Mouse (Mus musculus) gastrocnemius, adult 8-10 months (tissue): ENCODE results near the gene Sspn. TPM values are rescaled to one million over a fixed set of nuclear protein-coding genes. Genes with fewer than 3 reads are reported as not detected.

Experiments
- DNase-seq, 2 experiments: peaks; one replicate each; pipeline ENCODE4 v3.0.0; 2022; ENCODE audit warnings: low spot score in 2 of 2
- total RNA-seq, 4 experiments: library from RNA; stranded (reverse); gene quantifications; 2 replicates each; pipeline ENCODE4 v1.2.4; 2022

Sspn gene
- total RNA-seq, 4 experiments from 2014 or later, result 32.1 to 47.3 (median 40.7) TPM

- peak; percentile 45 to 46 for DNase-seq
These were observed 78.8 kb downstream of the Sspn start for GRCm38 (mm10) chr6:146010093-146010764.

DNA sequence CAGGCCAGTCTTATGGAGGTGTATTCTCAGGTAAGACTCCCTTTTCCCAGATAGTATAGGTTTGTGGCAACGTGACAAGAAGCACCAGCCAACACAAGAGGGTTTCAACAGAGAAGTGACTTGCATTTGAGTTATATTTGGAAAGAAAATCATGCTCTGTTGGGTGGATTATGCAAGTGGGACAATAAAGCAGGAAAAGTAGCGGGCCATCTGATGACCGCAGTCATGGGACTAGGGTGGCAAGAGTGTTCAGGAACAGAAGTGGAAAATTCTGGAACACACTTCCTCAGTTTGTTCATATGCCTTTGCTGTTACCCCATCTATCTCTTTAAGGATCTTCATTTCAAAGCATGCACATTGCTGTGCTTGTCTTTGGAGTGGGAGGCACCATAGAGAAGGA, 82.9 kb downstream of the Sspn start:
- peak in 1 of 2 experiments; percentile 0 for DNase-seq

Other genes with a start within 250 kb of the Sspn start
- gene Rassf8, start 184.9 kb upstream of the Sspn start, total RNA-seq, result 10 to 100 TPM; 24.1 to 34.3 (median 26.5) TPM
- 10 to 100 TPM; 42.8 to 74.8 (median 45.1) TPM for gene Bhlhe41, start 66.1 kb upstream of the Sspn start, total RNA-seq